Mouse (Mus musculus) liver, postnatal 0 days (tissue): ENCODE measurements around the gene Camk1. TPM values are rescaled to one million over a fixed set of nuclear protein-coding genes. Genes with fewer than 3 reads are reported as not detected.

Experiments used
- ATAC-seq: fragments of 200-750 bp; cut with Nextera tagmentation; 2 replicates; pipeline ENCODE4 v1.8.0; 2017; ENCODE audit warnings: mild to moderate bottlenecking, moderate library complexity
- DNase-seq: peaks from one replicate; pipeline ENCODE4 v3.0.0-alpha.2; 2016
- H3K27ac ChIP-seq: fragments of 300-500 bp; sonication (generic); 2 replicates; pipeline ENCODE4 v1.5.1; 2014; ENCODE audit warnings: antibody characterized with exemption, moderate library complexity, mild to moderate bottlenecking, low read depth
- H3K27me3 ChIP-seq: fragments of 300-500 bp; sonication (generic); 2 replicates; pipeline ENCODE4 v1.6.1; 2014; ENCODE audit warnings: low read length, control low read depth, mixed read lengths; ENCODE audit not compliant: insufficient read depth
- H3K36me3 ChIP-seq: fragments of 300-500 bp; sonication (generic); replicated peaks from 2 replicates; pipeline ENCODE4 v1.6.1; 2014; ENCODE audit warnings: mild to moderate bottlenecking, control low read depth, low read length, moderate library complexity, mixed read lengths; ENCODE audit not compliant: insufficient read depth
- H3K4me1 ChIP-seq: fragments of 300-500 bp; sonication (generic); 2 replicates; pipeline ENCODE4 v1.6.1; 2014; ENCODE audit warnings: antibody characterized with exemption, mild to moderate bottlenecking, control low read depth; ENCODE audit not compliant: insufficient read depth
- H3K4me2 ChIP-seq: fragments of 300-500 bp; sonication (generic); 2 replicates; pipeline ENCODE4 v1.6.1; 2014; ENCODE audit warnings: low read depth, mild to moderate bottlenecking, low read length, moderate library complexity, mixed read lengths
- H3K4me3 ChIP-seq: fragments of 300-500 bp; sonication (generic); 2 replicates; pipeline ENCODE4 v1.5.1; 2014; ENCODE audit warnings: low read depth, low read length
- H3K9ac ChIP-seq: fragments of 300-500 bp; sonication (generic); replicated peaks from 2 replicates; pipeline ENCODE4 v1.6.1; 2014; ENCODE audit warnings: mild to moderate bottlenecking, moderate library complexity
- H3K9me3 ChIP-seq: fragments of 300-500 bp; sonication (generic); 2 replicates; pipeline ENCODE4 v1.6.1; 2016; ENCODE audit warnings: mild to moderate bottlenecking, control low read depth, low read length, mixed read lengths
- CTCF ChIP-seq: sonication (generic); IDR thresholded peaks from 2 replicates; pipeline ENCODE4 v1.5.1; 2016; ENCODE audit warnings: antibody characterized with exemption, low read depth
- EP300 ChIP-seq: IDR thresholded peaks from 2 replicates; pipeline ENCODE4 v1.6.1; 2016; ENCODE audit warnings: antibody characterized with exemption, low read depth, mild to moderate bottlenecking
- WGBS: fragments of 180-500 bp; shearing (Covaris S2); extraction: QIAGEN DNeasy Blood & Tissue Kit; methylation state at CpG from one replicate; pipeline ENCODE4 v1.1.7; 2014; ENCODE audit not compliant: insufficient replicate concordance; 5-methylcytosine and 5-hydroxymethylcytosine counted together
- polyA plus RNA-seq: library from polyadenylated mRNA; unstranded; fragments of >200 nt; fragmentation: Nextera tagmentation; extraction: Ambion mirVana; gene quantifications from 2 replicates; pipeline ENCODE4 v1.2.1, GENCODE M21; 2015

The Camk1 gene
- polyA plus RNA-seq, 1 experiment from 2014 or later = 18.1 TPM

GRCm38 (mm10) chr6:113289346-113289745, 54.4 kb downstream of the Camk1 start:
- Histone ChIP-seq H3K27ac (no peak overlapping the region), H3K36me3 (no peaks in the 10 kb centered on the region), H3K9ac (no peak overlapping the region), H3K9me3 (no peaks in the 10 kb centered on the region), H3K4me2 (no peak overlapping the region), H3K4me1 (no peaks in the 10 kb centered on the region), H3K27me3 (peaks cover under 1% of the 10 kb centered on the region; the same call in 1 of the 2 replicates), H3K4me3 (no peak overlapping the region)
- ATAC-seq (no peak), DNase-seq (no peak)
- TF ChIP-seq EP300 (no peak), CTCF (no peak)
- WGBS = 83% methylated on average over 15 of the region's 15 CpGs

- H3K4me2 ChIP-seq = no peak overlapping the region
- no peak overlapping the region for H3K9ac ChIP-seq
- 59% methylated on average over 4 of the region's 4 CpGs for WGBS
- ATAC-seq (no peak), DNase-seq (no peak)
- H3K4me1 ChIP-seq = peaks cover 1% of the 10 kb centered on the region; the same call in 1 of the 2 replicates
- H3K36me3 ChIP-seq = no peaks in the 10 kb centered on the region
- no peaks in the 10 kb centered on the region for H3K9me3 ChIP-seq
- H3K27me3 ChIP-seq = peaks cover 21% of the 10 kb centered on the region
- no peak for TF ChIP-seq EP300
- TF ChIP-seq CTCF = no peak
- H3K27ac ChIP-seq = no peak overlapping the region
- H3K4me3 ChIP-seq = no peak overlapping the region
Observed at GRCm38 (mm10) chr6:113287236-113287635, 56.5 kb downstream of the Camk1 start.

GRCm38 (mm10) chr6:113286316-113286715, 57.5 kb downstream of the Camk1 start:
- H3K9me3 ChIP-seq = no peaks in the 10 kb centered on the region

GRCm38 (mm10) chr6:113284931-113285330, 58.9 kb downstream of the Camk1 start:
- DNase-seq (no peak), ATAC-seq (no peak)
- H3K9ac ChIP-seq = no peak overlapping the region
- peaks cover 28% of the 10 kb centered on the region for H3K27me3 ChIP-seq
- H3K4me3 ChIP-seq = no peak overlapping the region
- no peaks in the 10 kb centered on the region for H3K9me3 ChIP-seq
- no peak overlapping the region for H3K4me2 ChIP-seq
- no peak for TF ChIP-seq EP300
- no peak for TF ChIP-seq CTCF
- 53% methylated on average over 3 of the region's 3 CpGs for WGBS
- H3K36me3 ChIP-seq = no peaks in the 10 kb centered on the region
- H3K27ac ChIP-seq = no peak overlapping the region
- H3K4me1 ChIP-seq = peaks cover 3% of the 10 kb centered on the region; the same call in 1 of the 2 replicates

More at GRCm38 (mm10) chr6:113286316-113286715, 57.5 kb downstream of the Camk1 start:
- Histone ChIP-seq H3K27me3 (peaks cover 28% of the 10 kb centered on the region), H3K4me3 (no peak overlapping the region), H3K27ac (no peak overlapping the region), H3K4me2 (no peak overlapping the region), H3K36me3 (no peaks in the 10 kb centered on the region), H3K9ac (no peak overlapping the region), H3K4me1 (peaks cover 3% of the 10 kb centered on the region; the same call in 1 of the 2 replicates)
- 46% methylated on average over 1 of the region's 1 CpGs for WGBS
- no peak for ATAC-seq
- TF ChIP-seq EP300 = no peak
- TF ChIP-seq CTCF = no peak
- DNase-seq = no peak

Other genes starting within 250 kb of the Camk1 start
- not detected in 2 replicates for gene Lhfpl4, start 148.6 kb downstream of the Camk1 start, polyA plus RNA-seq
- 15.1 and 16.1 TPM in 2 replicates for gene Mtmr14, start 106.1 kb downstream of the Camk1 start, polyA plus RNA-seq
- 0.02 and 0.04 TPM in 2 replicates for gene Cpne9, start 61.7 kb downstream of the Camk1 start, polyA plus RNA-seq
- gene Brpf1, start 36.8 kb downstream of the Camk1 start, polyA plus RNA-seq = 4.1 and 4.8 TPM in 2 replicates
- 3.8 and 4.2 TPM in 2 replicates for gene Ogg1, start 17.0 kb downstream of the Camk1 start, polyA plus RNA-seq
- gene Tada3, start 33.9 kb upstream of the Camk1 start, polyA plus RNA-seq = 11.1 and 11.9 TPM in 2 replicates
- 188 and 198 TPM in 2 replicates for gene Arpc4, start 34.1 kb upstream of the Camk1 start, polyA plus RNA-seq
- 0.38 and 0.83 TPM in 2 replicates for gene Ttll3, start 45.3 kb upstream of the Camk1 start, polyA plus RNA-seq
- 17.1 and 20.5 TPM in 2 replicates for gene Rpusd3, start 75.4 kb upstream of the Camk1 start, polyA plus RNA-seq
- gene Cidec, start 91.8 kb upstream of the Camk1 start, polyA plus RNA-seq = 5.9 and 8.2 TPM in 2 replicates
- 49.2 and 49.9 TPM in 2 replicates for gene Jagn1, start 98.6 kb upstream of the Camk1 start, polyA plus RNA-seq
- 0.26 and 0.49 TPM in 2 replicates for gene Il17re, start 114.5 kb upstream of the Camk1 start, polyA plus RNA-seq
- gene Il17rc, start 127.4 kb upstream of the Camk1 start, polyA plus RNA-seq = 12.9 and 13.1 TPM in 2 replicates
- 13.8 and 14.0 TPM in 2 replicates for gene Creld1, start 139.3 kb upstream of the Camk1 start, polyA plus RNA-seq
- 0.13 and 0.14 TPM in 2 replicates for gene Prrt3, start 157.9 kb upstream of the Camk1 start, polyA plus RNA-seq
- 42.1 and 43.0 TPM in 2 replicates for gene Emc3, start 187.7 kb upstream of the Camk1 start, polyA plus RNA-seq
- 3.1 and 4.5 TPM in 2 replicates for gene Fancd2, start 187.7 kb upstream of the Camk1 start, polyA plus RNA-seq